Mouse (Mus musculus) midbrain, embryonic 16.5 days (tissue): ENCODE measurements around the gene Sbf2. TPM values are rescaled to one million over a fixed set of nuclear protein-coding genes. Genes with fewer than 3 reads are reported as not detected.
"Not testable (repeated sequence)": the region's sequence is repeated elsewhere in the genome, so short reads cannot be mapped to it uniquely, and the experiment has no call there.

Experiments
- ATAC-seq: fragments of 200-750 bp; cut with Nextera tagmentation; 2 replicates; pipeline ENCODE4 v1.8.0; 2017; ENCODE audit warnings: moderate TSS enrichment
- H3K27ac ChIP-seq: fragments of 300-500 bp; sonication (generic); 2 replicates; pipeline ENCODE4 v1.5.1; 2014; ENCODE audit warnings: mild to moderate bottlenecking, low read length, mixed read lengths
- H3K27me3 ChIP-seq: fragments of 300-500 bp; sonication (generic); 2 replicates; pipeline ENCODE4 v1.6.1; 2014; ENCODE audit warnings: low read depth, low read length, mixed read lengths; ENCODE audit not compliant: control insufficient read depth, insufficient read depth
- H3K36me3 ChIP-seq: fragments of 300-500 bp; sonication (generic); 2 replicates; pipeline ENCODE4 v1.6.1; 2014; ENCODE audit warnings: mild to moderate bottlenecking, low read length, moderate library complexity, mixed read lengths; ENCODE audit not compliant: control insufficient read depth, insufficient read depth
- H3K4me1 ChIP-seq: fragments of 300-500 bp; sonication (generic); 2 replicates; pipeline ENCODE4 v1.6.1; 2014; ENCODE audit warnings: mild to moderate bottlenecking, low read length, mixed read lengths; ENCODE audit not compliant: control insufficient read depth, insufficient read depth
- H3K4me2 ChIP-seq: fragments of 300-500 bp; sonication (generic); 2 replicates; pipeline ENCODE4 v1.6.1; 2014; ENCODE audit warnings: mild to moderate bottlenecking, low read length, mixed read lengths
- H3K4me3 ChIP-seq: fragments of 300-500 bp; sonication (generic); 2 replicates; pipeline ENCODE4 v1.5.1; 2014; ENCODE audit warnings: low read depth, mild to moderate bottlenecking, low read length, moderate library complexity, mixed read lengths
- H3K9ac ChIP-seq: fragments of 300-500 bp; sonication (generic); 2 replicates; pipeline ENCODE4 v1.6.1; 2014; ENCODE audit warnings: low read depth, low read length, mixed read lengths
- H3K9me3 ChIP-seq: fragments of 300-500 bp; sonication (generic); replicated peaks from 2 replicates; pipeline ENCODE4 v1.6.1; 2014; ENCODE audit warnings: mild to moderate bottlenecking, low read length, mixed read lengths; ENCODE audit not compliant: control insufficient read depth, poor library complexity, severe bottlenecking
- WGBS: fragments of 180-500 bp; shearing (Covaris S2); extraction: QIAGEN DNeasy Blood & Tissue Kit; methylation state at CpG from one replicate; pipeline ENCODE4 v1.1.7; 2014; 5-methylcytosine and 5-hydroxymethylcytosine counted together
- polyA plus RNA-seq: library from polyadenylated mRNA; unstranded; fragments of >200 nt; fragmentation: Nextera tagmentation; extraction: Ambion mirVana; gene quantifications from 2 replicates; pipeline ENCODE4 v1.2.1, GENCODE M21; 2015

The Sbf2 gene
- polyA plus RNA-seq, 1 experiment from 2014 or later: 57.1 TPM

- H3K4me3 ChIP-seq: no peak overlapping the region
- no peaks in the 10 kb centered on the region for H3K9me3 ChIP-seq
- no peak overlapping the region for H3K4me2 ChIP-seq
- H3K27me3 ChIP-seq: no peaks in the 10 kb centered on the region
- no peak for ATAC-seq
- H3K9ac ChIP-seq: no peak overlapping the region
- no peaks in the 10 kb centered on the region for H3K4me1 ChIP-seq
- no peak overlapping the region for H3K27ac ChIP-seq
- WGBS: 100% methylated on average over 1 of the region's 1 CpGs
- no peaks in the 10 kb centered on the region for H3K36me3 ChIP-seq
These were observed 53.1 kb downstream of the Sbf2 start for GRCm38 (mm10) chr7:110561647-110562046.

DNA sequence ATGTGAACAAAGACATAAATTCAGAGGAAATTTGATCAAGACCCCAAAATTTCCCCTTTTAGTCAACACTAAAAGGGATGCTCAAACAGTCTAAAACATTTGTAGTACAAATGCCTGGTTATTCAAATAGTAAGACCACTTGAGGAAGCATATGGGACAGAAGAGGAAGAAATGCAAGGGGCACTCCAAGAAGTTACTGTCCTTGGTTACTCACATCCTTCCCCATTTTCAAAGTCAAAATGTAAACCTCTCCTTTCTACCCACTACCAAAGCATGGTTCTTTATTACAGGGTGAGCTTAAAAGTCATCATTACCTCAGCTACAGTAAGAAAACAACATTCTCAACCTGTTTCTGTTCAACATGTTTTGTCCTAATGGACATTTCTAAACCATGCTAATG, 57.7 kb downstream of the Sbf2 start:
- no peaks in the 10 kb centered on the region for H3K27me3 ChIP-seq
- H3K9me3 ChIP-seq: no peaks in the 10 kb centered on the region
- H3K36me3 ChIP-seq: no peaks in the 10 kb centered on the region
- no peak overlapping the region for H3K27ac ChIP-seq
- no peak overlapping the region for H3K4me3 ChIP-seq
- H3K4me2 ChIP-seq: no peak overlapping the region
- ATAC-seq: no peak
- H3K4me1 ChIP-seq: no peaks in the 10 kb centered on the region
- H3K9ac ChIP-seq: no peak overlapping the region

- H3K9me3 ChIP-seq: no peaks in the 10 kb centered on the region
- H3K9ac ChIP-seq: no peak overlapping the region
- no peak overlapping the region for H3K4me3 ChIP-seq
- H3K27ac ChIP-seq: no peak overlapping the region
- ATAC-seq: no peak
- no peaks in the 10 kb centered on the region for H3K4me1 ChIP-seq
- H3K36me3 ChIP-seq: no peaks in the 10 kb centered on the region
- H3K27me3 ChIP-seq: no peaks in the 10 kb centered on the region
- H3K4me2 ChIP-seq: no peak overlapping the region
These were observed 58.5 kb downstream of the Sbf2 start for GRCm38 (mm10) chr7:110556221-110556620.

GRCm38 (mm10) chr7:110555260-110555659, 59.5 kb downstream of the Sbf2 start:
- Histone ChIP-seq H3K36me3 (no peaks in the 10 kb centered on the region), H3K4me2 (no peak overlapping the region), H3K9ac (no peak overlapping the region), H3K4me3 (no peak overlapping the region), H3K4me1 (no peaks in the 10 kb centered on the region), H3K27me3 (no peaks in the 10 kb centered on the region), H3K27ac (no peak overlapping the region), H3K9me3 (no peaks in the 10 kb centered on the region)
- no peak for ATAC-seq
- 94% methylated on average over 1 of the region's 1 CpGs for WGBS

- 92% methylated on average over 1 of the region's 1 CpGs for WGBS
- Histone ChIP-seq H3K9me3 (no peaks in the 10 kb centered on the region), H3K27ac (no peak overlapping the region), H3K4me3 (no peak overlapping the region), H3K4me2 (no peak overlapping the region), H3K4me1 (no peaks in the 10 kb centered on the region), H3K9ac (no peak overlapping the region), H3K27me3 (no peaks in the 10 kb centered on the region), H3K36me3 (no peaks in the 10 kb centered on the region)
- ATAC-seq: no peak
These were observed 66.5 kb downstream of the Sbf2 start for GRCm38 (mm10) chr7:110548268-110548667.

GRCm38 (mm10) chr7:110543341-110543740, 71.4 kb downstream of the Sbf2 start:
- H3K27ac ChIP-seq: no peak overlapping the region
- no peaks in the 10 kb centered on the region for H3K27me3 ChIP-seq
- H3K4me3 ChIP-seq: no peak overlapping the region
- H3K9ac ChIP-seq: no peak overlapping the region
- H3K9me3 ChIP-seq: no peaks in the 10 kb centered on the region
- H3K4me2 ChIP-seq: no peak overlapping the region
- WGBS: 90% methylated on average over 6 of the region's 6 CpGs
- no peak for ATAC-seq
- H3K4me1 ChIP-seq: no peaks in the 10 kb centered on the region
- no peaks in the 10 kb centered on the region for H3K36me3 ChIP-seq

- Histone ChIP-seq H3K27me3 (no peaks in the 10 kb centered on the region), H3K9me3 (no peaks in the 10 kb centered on the region), H3K36me3 (no peaks in the 10 kb centered on the region), H3K4me3 (no peak overlapping the region), H3K27ac (no peak overlapping the region), H3K9ac (no peak overlapping the region), H3K4me2 (no peak overlapping the region), H3K4me1 (no peaks in the 10 kb centered on the region)
- no peak for ATAC-seq
- WGBS: 42% methylated on average over 2 of the region's 2 CpGs
These were observed 75.5 kb downstream of the Sbf2 start for GRCm38 (mm10) chr7:110539266-110539665.

DNA sequence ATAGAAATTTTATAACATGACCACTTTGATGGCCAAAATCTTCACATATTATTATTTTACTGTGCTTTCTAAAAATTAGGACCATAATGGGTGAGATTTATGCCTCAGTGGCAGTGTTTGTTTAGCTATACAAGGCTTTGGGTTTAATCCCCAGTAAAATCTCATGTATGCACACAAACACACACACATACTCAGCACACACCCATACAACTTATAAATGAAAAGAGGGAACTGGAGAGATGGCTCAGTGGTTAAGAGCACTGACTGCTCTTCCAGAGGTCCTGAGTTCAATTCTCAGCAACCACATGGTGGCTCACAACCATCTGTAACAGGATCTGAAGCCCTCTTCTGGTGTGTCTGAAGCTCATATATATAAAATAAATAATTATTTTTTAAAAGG, 84.4 kb downstream of the Sbf2 start:
- not testable (repeated sequence) for H3K27me3 ChIP-seq, H3K4me2 ChIP-seq, H3K9ac ChIP-seq, H3K9me3 ChIP-seq, H3K27ac ChIP-seq, H3K36me3 ChIP-seq, ATAC-seq, H3K4me1 ChIP-seq, H3K4me3 ChIP-seq

GRCm38 (mm10) chr7:110525090-110525775, 89.5 kb downstream of the Sbf2 start:
- ATAC-seq: no peak
- WGBS: 19% methylated on average over 1 of the region's 1 CpGs
- no peak overlapping the region for H3K4me3 ChIP-seq

More at GRCm38 (mm10) chr7:110525090-110525775, 89.5 kb downstream of the Sbf2 start:
- H3K4me1 ChIP-seq: peaks cover 3% of the 10 kb centered on the region; the same call in 1 of the 2 replicates
- H3K4me2 ChIP-seq: no peak overlapping the region
- no peaks in the 10 kb centered on the region for H3K36me3 ChIP-seq
- H3K9me3 ChIP-seq: no peaks in the 10 kb centered on the region
- H3K27me3 ChIP-seq: no peaks in the 10 kb centered on the region
- H3K9ac ChIP-seq: no peak overlapping the region
- no peak overlapping the region for H3K27ac ChIP-seq
